Mouse (Mus musculus) v-Abl transformed pro-B cells (cell line): ENCODE measurements around the gene Cygb.
"Not testable (repeated sequence)": the region's sequence is repeated elsewhere in the genome, so short reads cannot be mapped to it uniquely, and the experiment has no call there.

Source experiments
- in situ Hi-C, 2 experiments: fragments of 400-800 bp; cut with MboI; formaldehyde crosslinking; loops; one replicate each; pipeline ENCODE4 v1.15.1; 2025; ENCODE audit not compliant: unreplicated experiment in 2 of 2

The Cygb gene

DNA sequence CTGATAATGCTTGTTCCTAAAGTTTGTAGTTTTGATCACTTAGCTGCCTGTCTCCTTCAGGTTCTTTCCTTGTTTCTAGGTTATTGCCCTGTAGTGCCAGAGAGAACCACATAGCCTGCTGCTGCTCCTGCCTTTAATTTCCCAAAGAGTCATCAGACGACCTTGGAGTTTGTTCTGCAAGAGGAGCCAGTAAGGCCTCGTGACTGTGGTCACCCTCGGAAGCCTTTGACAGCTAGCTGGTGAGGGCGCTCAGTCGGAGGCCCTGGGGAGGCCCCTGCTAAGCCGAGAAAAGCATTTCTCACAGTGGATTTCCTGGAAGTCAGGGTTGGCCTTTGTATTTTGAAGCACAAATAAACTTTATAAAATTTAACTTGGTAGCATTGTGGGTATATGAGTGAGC is 21.3 kb upstream of the Cygb start:
- in situ Hi-C loops = not testable (repeated sequence)

GRCm38 (mm10) chr11:116674616-116675379 is 20.7 kb upstream of the Cygb start:
- in situ Hi-C loops = no loop called here

DNA sequence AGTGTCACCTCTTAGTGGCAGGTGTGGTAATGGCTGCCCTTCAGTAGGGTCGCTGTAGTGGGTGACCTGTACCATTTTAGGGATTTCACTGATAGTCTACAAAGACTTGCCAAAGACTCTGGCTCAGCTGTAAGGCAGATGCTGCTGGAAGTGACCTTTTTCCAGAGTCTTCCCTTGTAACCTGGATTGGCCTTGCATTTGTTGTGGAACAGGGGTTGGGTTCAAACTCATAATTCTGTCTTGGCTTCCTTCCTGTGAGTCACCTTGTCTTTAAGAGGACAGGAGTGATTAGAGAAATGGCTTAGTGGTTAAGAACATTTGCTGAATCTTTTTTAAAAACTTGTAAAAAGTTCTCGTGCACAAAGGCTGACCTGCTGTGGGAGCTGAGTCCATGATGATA is 19.3 kb upstream of the Cygb start:
- in situ Hi-C loops = no loop called here

DNA sequence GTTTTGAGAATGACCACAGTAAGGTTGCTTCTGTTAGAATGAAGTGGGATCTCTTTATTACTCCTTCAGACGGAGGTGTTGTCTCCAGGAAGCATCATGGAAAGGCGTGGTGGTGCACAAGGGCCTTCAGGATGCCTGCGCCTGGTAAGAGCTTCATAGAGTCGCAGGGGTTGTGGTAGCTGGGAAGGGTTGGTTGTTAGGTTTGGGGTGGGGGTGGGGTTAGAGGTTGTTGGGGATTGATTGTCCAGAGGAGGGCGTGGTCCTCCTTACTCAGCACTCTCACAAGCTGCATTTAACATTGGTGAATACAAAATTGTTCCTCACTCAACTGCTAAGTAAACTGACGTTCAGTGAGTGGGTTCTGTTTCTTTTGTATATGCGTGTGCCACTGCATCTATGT is 18.5 kb upstream of the Cygb start:
- in situ Hi-C loops = no loop called here

DNA sequence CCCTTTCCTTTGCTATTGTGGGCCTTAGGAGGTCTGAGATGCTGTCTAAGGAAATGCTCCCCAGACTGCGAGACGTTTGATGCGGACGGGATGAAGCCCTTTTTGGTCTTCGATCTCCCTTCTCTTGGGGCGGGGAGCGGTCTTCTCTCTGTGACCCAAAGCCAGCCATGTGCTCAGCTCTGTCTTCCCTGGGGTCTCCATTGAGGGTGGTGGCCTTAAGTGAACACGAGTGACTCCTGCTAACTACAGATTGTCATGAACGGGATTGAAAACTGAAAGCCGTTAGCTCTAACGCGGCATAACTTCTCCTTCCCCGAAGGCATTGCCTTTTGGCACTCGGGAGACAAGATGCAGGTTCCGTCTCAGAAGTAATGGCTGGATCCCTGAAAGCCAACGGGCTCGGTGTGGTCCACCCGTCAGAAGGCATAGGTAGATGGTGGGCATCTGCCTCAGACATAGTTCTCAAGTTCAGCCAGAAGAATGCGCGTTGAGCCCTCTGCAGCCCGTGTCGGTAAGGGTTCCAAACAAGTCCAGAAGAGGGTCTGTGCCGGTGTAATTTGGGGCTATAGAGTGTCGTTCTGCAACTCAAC is 17.8 kb upstream of the Cygb start:
- in situ Hi-C loops = no loop called here

DNA sequence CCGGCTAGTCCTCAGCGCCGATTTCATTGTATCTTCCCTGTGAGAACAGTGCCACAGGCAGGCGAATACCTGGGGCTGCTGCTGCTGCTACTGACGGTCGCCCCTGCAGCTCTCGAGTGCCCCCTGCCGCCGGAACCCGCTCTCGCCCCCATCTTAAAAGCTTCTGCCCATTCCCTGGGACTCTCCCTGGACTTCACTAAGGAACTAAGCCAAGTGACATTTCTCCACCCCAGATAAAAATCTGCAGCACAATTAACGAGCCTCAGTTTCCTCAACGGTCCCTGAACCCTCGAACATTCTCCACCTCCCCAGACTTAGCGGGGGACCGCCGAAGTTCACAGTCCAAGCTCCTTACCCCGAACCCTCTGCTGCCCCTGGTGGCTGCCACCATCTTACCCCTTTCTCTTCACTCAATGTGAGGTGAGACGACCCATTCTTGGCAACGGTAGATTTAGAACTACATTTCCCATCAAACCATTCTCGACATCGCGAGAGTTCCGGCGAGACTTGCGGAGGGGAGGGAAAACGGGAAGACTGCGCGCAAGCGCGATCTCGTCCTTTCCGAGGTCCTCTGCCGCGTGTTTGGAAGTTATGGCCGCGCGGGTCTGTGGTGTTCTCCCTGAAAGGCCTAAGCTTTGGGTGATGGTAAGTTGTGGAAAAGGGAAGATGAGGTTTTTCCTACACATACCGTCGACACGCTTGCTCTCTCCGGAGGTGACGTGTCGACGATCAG is 17.2 kb upstream of the Cygb start:
- in situ Hi-C loops = no loop called here

- in situ Hi-C loops = no loop called here
These were observed 16.3 kb upstream of the Cygb start for GRCm38 (mm10) chr11:116670386-116670785.

DNA sequence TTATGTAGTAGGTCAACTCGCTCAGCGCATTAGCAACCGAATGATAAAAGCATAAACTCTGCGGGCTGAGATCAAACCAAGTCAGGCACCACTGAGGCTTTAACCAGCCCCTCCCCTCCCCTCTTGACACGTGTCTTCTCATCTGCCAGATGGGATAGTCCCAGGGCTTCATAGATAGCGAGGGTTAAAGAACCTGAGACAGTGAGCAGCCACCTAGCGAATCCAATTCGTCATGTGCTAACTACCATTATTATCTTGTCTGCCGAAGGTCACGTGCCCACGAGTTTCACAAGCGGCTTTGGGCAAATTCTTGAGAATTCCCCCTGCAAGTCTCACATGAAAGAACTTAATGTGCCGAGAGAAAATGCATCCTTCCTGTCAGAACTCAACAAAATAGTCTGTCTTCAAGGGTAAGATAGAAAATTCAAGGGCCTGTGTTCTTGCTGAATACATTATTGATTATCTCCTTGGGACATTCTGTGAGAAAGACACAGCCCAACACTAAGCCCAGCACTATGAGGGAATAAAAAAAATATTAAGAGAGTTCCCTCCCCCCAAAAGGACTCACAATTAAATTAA is 15.8 kb upstream of the Cygb start:
- in situ Hi-C loops = no loop called here

GRCm38 (mm10) chr11:116669316-116669715 is 15.2 kb upstream of the Cygb start:
- in situ Hi-C loops = no loop called here

- in situ Hi-C loops = no loop called here
These were observed 14.7 kb upstream of the Cygb start for GRCm38 (mm10) chr11:116668839-116669238.

DNA sequence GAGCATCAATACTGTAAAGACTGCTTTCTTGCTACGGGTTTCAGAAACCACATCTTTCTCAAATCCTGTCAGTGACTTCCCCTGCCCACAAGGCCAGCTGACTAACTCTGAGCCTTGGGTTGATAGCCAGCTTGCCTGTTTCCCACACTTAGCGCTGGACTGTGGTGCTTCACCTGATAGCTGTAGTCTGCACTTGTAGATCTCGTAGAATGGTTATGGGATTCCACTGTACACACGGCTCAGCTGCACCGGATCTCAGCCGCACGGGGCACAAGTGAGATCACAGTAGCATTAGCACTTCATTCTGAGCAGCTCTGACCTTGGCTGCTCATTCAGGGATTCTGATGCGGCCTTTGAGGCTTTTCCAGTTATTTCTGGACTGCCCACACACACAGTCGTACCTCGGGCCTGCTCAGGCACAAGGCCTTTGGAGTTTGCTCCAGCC is 14.3 kb upstream of the Cygb start:
- in situ Hi-C loops = no loop called here

GRCm38 (mm10) chr11:116667930-116668329 is 13.8 kb upstream of the Cygb start:
- in situ Hi-C loops = no loop called here

DNA sequence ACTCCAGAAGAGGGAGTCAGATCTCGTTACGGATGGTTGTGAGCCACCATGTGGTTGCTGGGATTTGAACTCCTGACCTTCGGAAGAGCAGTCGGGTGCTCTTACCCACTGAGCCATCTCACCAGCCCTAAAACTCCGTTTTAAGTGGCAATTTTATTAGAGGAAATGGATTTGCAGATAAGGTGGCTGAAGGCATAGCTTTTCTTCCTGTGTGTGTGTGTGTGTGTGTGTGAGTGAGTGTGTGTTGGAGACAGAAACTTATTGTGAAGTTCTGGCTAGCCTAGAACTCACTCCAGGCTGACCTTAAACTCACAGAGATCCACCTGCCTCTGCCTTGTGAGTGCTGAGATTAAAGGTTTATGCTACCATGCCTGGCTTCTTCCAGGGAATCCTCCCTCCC is 12.9 kb upstream of the Cygb start:
- in situ Hi-C loops = not testable (repeated sequence)

DNA sequence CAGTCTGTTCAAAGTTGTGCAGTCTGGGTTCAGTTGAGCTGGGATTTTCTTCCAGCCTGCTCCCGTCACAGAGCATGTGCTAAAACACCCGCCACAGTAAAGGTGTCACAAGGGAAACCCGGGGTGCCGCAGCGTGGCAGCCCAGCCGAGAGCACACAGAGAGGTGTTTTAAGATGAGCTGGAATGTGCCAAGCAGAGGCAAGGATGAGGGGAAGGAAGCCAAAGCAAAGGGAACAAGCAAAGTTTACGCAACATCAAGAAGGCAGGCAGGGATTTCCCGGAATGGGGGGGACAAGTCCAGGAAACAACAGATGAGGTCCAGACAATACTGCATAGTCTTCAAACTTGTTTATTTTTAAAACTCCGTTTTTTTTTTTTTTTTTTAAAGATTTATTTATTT is 12.5 kb upstream of the Cygb start:
- in situ Hi-C loops = no loop called here

- in situ Hi-C loops = no loop called here
These were observed 11.2 kb upstream of the Cygb start for GRCm38 (mm10) chr11:116665289-116665688.

GRCm38 (mm10) chr11:116661948-116662377 is 7.8 kb upstream of the Cygb start:
- in situ Hi-C loops = no loop called here

DNA sequence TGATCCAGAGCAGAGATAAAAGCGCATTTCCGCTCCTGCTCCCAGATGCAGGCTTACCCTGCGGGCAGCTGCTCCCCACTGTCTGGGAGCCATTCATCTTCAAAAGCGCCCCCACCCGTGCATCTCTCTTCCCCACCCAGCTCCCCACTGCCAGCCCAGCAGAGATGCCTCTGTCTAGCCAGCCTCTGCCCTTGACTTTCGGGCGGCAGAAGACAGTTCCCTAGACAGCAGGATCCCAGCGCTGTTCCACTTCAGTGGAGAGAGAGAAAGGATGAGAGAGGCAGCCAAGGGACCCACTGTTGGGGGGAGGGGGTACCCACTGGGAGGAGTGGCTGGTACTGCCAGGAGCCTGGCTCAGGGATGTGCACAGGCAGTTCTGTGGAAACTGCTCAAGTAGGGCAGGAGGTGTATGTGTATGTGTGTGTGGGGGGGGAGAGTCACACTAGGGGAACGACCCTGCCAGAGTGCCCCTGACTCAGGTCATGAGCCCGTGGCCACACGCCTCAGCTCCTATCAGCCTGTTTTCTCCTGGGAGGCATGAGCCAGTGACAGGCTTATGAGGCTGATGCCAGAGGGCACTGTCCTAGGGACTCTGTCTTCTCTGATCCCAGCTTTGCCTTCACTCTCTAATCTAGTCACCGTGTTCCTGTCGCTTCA is 7.3 kb upstream of the Cygb start:
- in situ Hi-C loops = no loop called here

DNA sequence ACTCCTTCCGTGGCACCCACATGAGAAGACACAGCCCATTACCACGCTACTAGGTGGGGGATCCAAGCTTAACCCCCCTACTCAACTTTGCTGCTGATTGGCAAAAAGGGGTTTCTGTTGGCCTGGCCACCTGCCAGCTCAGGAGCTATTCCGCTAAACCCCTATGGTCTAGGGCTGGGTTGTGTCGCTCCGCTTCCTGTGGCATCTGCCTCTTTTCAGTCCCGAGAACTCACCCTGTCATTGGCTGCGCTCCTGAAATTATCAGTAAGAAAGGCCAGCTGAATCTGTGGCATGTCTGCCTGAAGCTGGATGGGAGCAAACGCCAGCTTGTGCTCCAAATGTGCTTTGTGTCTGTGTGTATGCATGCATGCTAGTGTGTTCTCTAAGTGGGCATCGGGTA is 6.1 kb upstream of the Cygb start:
- in situ Hi-C loops = no loop called here

DNA sequence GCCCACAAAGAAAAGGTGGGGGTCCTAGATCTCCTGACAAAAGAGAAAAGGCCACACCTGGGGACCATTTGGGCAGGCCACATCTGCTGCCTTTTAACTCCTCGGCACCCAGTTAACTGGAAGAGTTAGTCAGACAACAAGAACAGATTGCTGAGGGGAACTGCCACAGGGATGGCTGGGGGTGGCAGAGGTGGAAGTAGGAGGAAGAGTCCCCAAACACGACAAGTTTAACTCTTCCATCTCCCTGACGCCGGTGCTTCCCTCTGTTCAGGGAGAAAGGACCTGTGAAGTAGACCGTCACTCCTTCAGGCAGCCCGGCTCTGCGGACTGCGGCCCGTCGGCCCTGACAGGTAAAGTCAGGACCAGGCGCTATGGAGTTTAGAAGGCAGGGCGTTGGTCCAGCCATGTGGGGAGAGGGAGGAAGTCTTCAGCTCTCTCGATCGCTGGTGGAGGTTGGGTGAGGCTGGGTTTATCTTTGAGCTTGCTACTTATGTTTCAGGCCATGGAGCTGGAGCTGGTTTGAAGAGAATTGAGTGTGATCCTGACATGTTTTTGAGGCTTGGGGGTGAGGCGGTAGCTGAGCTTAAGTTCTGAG is 5.0 kb upstream of the Cygb start:
- in situ Hi-C loops = no loop called here

DNA sequence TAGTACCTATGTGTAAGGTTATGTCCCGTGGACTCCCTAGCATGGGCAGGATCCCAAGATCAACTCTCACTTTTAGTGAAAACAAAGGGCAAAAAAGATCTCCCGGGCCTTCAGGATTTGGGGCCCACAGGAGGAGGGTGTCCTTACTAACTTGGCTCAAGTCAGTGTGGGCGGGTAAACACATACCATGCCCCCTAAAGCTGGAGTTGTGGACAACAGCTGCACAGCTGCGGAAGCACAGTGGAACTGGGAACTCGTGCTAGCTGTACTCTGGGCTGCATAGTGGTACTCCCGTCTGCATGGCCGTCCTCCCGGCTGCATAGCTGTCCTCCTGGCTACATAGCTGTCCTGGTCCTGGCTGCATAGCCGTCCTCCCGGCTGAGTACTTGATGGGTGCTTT is 4.1 kb upstream of the Cygb start:
- in situ Hi-C loops = no loop called here
